Mouse (Mus musculus) thymus, postnatal 36 days (tissue): Measurements from ENCODE around the gene Itm2c.

Experiments used
- DNase-seq, 2 experiments: peaks; one replicate each; pipeline ENCODE4 v3.0.0; 2022; ENCODE audit warnings: mixed read lengths in 2 of 2

Gene Itm2c

DNA sequence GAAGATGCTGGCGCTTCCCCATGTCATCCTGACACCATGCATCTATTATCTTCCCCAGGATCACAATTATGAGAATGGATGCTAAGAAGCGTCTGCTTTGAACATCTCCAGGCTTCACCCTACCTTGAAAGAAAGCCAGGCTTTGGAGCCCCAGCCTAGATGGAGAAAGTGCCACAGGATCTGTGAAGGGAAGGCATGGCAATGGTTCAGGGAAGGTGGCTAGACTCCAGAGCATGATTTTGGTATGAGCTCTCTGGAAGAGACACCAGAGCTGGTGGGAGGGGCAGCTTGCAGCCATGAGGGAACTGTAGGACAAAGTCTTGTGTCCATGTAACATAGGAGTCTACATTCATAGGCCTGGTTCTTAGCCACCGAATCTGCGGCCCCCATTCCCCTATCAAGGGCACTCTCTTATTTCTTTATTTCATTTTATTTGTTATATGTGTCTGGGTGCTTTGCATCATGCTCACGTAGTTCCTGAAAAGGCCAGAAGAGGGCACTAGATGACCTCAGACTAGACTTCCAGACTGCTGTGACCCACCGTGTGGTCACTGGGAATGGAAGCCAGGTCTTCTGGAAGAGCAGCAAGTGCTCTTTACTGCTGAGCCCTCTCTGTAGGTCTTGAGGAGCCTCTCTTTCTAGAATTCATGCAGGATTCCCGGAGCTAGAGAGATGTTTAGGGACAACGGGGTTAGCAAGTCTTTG lies 41.2 kb downstream of the Itm2c start:
- peak; percentile 52 to 64 for DNase-seq

DNA sequence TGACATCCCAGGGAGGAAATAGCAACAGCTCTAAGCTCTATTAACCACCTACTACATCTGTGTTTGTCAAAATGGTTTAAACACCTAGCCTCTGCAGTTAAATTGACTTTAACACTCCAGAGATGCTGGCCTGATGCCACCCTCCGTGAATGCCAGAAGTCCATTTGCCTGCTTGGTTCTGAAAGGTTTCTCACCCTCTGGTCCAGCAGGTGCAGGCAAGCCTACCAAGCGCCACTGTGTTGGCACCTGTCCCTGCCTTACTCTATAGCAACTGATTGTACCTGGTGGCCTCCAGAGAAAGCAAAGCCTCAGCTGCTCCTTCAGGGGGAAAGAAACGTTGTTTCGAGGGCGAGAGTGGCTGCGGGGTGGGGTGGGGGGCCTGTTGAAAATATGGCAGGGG lies 42.2 kb downstream of the Itm2c start:
- no peak for DNase-seq

DNA sequence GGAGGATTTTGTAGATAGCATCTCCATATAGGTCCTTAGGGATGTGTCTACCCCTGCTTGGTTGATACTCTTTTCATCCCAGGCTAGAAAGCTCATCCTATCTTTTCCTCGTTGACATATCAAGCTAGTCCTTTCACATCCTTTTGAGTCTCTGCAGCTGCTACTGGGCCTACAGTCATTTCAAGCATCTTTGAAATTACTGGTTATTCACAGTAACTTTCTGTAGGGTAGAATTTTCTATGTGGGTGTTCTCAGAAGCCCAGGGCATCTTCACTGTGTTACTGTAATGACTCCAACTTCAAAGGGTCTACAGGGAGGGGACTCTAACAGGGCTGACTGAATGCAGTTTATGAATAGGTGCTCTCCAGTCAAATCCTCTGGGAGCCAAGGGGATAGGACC lies 43.2 kb downstream of the Itm2c start:
- no peak for DNase-seq

DNA sequence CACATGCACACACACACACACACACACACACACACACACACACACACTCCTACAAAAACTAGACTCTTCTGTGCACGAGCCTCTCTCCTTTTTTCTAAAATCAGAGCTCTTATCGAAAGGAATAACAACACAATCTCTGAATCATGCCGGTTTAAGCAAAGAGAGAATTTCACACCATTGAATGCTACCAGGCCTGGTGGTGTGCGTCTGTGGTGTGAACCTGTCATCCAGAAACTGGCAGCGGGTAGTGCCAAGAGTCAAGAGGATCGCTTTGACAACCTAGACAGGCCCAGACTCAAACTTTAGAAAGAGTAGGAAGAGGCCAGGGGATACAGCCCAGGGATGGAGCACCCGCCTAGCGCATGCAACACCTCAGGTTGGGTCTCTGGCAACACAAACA lies 48.2 kb downstream of the Itm2c start:
- no peak for DNase-seq

- DNase-seq: no peak
Observed at GRCm38 (mm10) chr1:85949085-85949684, 55.1 kb downstream of the Itm2c start.

GRCm38 (mm10) chr1:85955150-85955549 lies 61.1 kb downstream of the Itm2c start:
- no peak for DNase-seq

DNA sequence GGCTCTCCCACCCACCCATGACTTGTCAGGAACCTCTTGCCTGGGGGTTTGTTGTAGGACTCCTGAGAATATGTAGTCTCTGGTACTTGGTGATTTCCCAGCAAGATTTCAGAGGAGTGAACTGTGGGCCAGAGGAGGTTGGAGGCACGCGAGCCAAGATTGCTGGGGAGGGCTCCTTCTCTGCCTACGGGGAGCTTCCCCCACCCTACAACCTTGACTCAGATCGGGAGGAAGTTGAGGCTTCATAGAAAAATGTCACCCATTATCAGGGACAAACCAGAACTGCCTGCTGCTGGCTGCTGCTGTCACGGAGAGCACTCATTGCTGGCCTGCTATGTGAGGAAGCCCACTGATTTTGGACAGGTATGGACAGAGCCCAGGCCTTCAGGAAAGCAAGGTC lies 63.2 kb downstream of the Itm2c start:
- peak in 1 of 2 experiments; percentile 25 for DNase-seq

DNA sequence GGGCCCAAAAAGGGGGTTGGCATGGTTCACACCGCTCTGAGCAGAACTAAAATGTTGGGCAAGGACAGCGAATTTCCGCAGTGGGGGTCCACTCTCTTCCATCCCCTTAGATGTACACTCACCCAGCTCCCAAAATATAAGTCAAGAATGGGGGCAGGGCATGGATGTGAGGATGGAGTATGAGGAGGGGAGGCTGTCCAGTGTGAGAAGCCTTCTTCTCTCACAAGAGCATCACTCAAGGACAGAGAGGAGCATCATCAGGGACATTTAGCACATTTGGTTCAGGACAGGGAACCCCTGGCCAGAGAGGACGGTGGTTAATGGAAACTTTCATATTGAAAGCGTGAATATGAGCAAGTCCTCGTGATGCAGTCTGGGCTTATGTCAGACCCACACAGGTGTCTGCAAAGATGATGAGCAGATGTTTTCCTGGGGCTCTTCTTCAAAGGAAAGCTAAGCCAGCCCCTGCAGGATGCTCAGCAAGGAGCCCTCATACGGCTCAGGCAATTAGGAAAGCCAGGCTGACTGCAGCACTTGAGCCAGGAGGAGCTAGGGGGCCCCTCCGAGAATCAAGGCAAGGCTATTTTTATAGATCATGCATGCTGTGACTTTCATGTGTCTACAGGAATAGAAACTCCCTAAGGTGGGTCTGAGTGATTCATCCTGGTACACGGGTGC lies 64.0 kb downstream of the Itm2c start:
- DNase-seq: peak; percentile 45 to 57
